Mouse (Mus musculus): Measurements from ENCODE around the gene Pwp2. TPM values are rescaled to one million over a fixed set of nuclear protein-coding genes. Genes with fewer than 3 reads are reported as not detected.

The Pwp2 gene
- polyA plus RNA-seq, 1 experiment, result 8.2 TPM

DNA sequence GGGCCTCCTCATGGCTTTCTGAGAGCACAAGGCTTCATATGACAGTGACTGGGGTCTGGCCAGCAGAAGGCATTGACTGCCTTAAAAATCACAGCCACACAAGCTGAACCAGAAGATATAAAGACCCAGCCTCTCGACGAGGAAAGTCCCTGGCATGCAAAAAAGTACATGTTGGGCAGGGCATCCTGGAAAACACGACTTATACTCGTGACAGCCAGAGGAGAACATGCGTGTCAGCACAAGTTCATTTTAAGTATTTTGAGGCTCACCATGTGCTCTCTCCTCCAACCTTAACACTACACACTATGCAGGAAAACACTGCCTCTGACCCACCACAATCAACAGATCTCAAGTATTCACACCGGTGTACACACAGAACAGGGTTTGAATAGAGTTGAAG, 39.2 kb upstream of the Pwp2 start:
- WGBS, result 88% methylated on average over 6 of the region's 6 CpGs
- Histone ChIP-seq H3K27ac (ENCODE audit: insufficient read depth, low read depth, low read length) (no peak overlapping the region), H3K4me1 (ENCODE audit: control insufficient read depth, insufficient read depth, low read length) (no peaks in the 10 kb centered on the region), H3K4me3 (ENCODE audit: insufficient read depth, low read depth, low read length) (no peak overlapping the region), H3K36me3 (ENCODE audit: control insufficient read depth, insufficient read depth, low read length) (no peaks in the 10 kb centered on the region), H3K27me3 (replicated peaks; ENCODE audit: control insufficient read depth, insufficient read depth, low read length) (no peaks in the 10 kb centered on the region)
- DNase-seq, result no peak
- TF ChIP-seq CTCF (conservative IDR thresholded peaks at IDR 0.05; ENCODE audit: insufficient read depth, insufficient read length, low read depth, low read length) (no peak), POLR2A (IDR thresholded peaks at IDR 0.05; ENCODE audit: low read depth, low read length) (no peak)

GRCm38 (mm10) chr10:78222908-78223307, 38.0 kb upstream of the Pwp2 start:
- Histone ChIP-seq H3K4me3 (ENCODE audit: insufficient read depth, low read depth, low read length) (no peak overlapping the region), H3K4me1 (ENCODE audit: control insufficient read depth, insufficient read depth, low read length) (no peaks in the 10 kb centered on the region), H3K27me3 (replicated peaks; ENCODE audit: control insufficient read depth, insufficient read depth, low read length) (no peaks in the 10 kb centered on the region), H3K36me3 (ENCODE audit: control insufficient read depth, insufficient read depth, low read length) (no peaks in the 10 kb centered on the region), H3K27ac (ENCODE audit: insufficient read depth, low read depth, low read length) (no peak overlapping the region)
- WGBS, result 73% methylated on average over 4 of the region's 4 CpGs
- TF ChIP-seq POLR2A (IDR thresholded peaks at IDR 0.05; ENCODE audit: low read depth, low read length) (no peak), CTCF (conservative IDR thresholded peaks at IDR 0.05; ENCODE audit: insufficient read depth, insufficient read length, low read depth, low read length) (no peak)
- DNase-seq, result no peak

DNA sequence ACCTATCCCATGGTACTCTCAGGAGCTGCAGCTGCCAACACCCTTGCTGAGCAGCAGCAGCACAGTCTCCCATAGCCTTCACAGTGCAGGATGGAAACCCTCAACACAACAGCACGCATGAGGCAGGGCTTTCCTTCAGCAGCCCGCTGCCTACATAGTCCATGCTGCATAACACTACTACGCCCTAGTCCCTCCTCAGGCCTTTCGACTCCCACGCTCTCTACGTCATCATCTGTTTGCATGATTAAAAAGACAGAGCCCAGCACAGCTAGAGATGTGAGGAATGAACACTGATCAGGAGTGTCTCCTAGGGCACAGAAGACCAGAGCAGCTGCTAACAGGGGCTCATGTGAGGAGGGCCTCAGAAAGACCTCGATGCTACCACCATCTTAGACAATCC, 36.4 kb upstream of the Pwp2 start:
- TF ChIP-seq CTCF (conservative IDR thresholded peaks at IDR 0.05; ENCODE audit: insufficient read depth, insufficient read length, low read depth, low read length), result no peak
- TF ChIP-seq POLR2A (IDR thresholded peaks at IDR 0.05; ENCODE audit: low read depth, low read length), result no peak
- Histone ChIP-seq H3K27me3 (replicated peaks; ENCODE audit: control insufficient read depth, insufficient read depth, low read length) (no peaks in the 10 kb centered on the region), H3K36me3 (ENCODE audit: control insufficient read depth, insufficient read depth, low read length) (no peaks in the 10 kb centered on the region; the same call in 1 of the 2 replicates), H3K27ac (ENCODE audit: insufficient read depth, low read depth, low read length) (no peak overlapping the region), H3K4me1 (ENCODE audit: control insufficient read depth, insufficient read depth, low read length) (no peaks in the 10 kb centered on the region), H3K4me3 (ENCODE audit: insufficient read depth, low read depth, low read length) (no peak overlapping the region)
- no peak for DNase-seq
- WGBS, result 87% methylated on average over 7 of the region's 7 CpGs

DNA sequence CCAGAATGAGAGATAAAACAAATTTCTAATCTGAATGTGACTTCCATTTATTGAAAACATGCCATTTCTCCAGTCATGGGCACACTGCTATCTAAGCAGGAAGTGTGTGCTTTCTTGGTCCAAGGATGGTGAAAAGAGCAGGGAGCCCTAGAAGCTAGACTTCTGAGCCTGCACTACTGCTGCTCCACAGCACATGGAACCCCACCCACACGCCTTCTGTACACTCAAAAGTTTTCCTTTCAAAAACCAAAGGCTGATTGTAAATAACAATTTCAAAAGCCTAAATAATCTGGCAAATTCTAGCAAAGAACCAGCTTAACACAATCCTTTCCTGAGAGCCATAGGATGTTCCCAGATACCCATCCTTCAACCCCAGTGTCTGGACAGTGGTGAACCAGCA, 34.6 kb upstream of the Pwp2 start:
- 100% methylated on average over 1 of the region's 1 CpGs for WGBS

DNA sequence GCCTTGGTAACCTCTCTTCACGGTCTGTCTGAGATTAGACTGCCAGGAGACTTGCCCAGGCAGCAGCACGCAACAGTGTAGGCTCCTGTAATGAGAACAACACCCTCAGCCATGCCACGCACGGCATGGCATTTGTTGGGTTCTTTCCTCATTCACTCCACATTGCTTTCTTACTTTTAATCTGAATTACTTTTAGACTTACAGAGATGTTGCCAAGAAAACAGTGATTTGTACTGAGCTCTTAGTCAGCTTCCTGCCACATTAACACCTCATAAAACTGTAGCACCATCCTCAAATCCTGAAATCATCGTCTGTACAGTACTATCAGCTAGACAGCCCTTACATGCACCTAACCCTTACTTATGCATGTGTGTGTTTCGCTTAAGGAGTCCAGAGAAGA, 33.6 kb upstream of the Pwp2 start:
- TF ChIP-seq POLR2A (IDR thresholded peaks at IDR 0.05; ENCODE audit: low read depth, low read length), result no peak
- no peak for TF ChIP-seq CTCF (conservative IDR thresholded peaks at IDR 0.05; ENCODE audit: insufficient read depth, insufficient read length, low read depth, low read length)
- no peaks in the 10 kb centered on the region for H3K4me1 ChIP-seq (ENCODE audit: control insufficient read depth, insufficient read depth, low read length)
- no peak overlapping the region for H3K27ac ChIP-seq (ENCODE audit: insufficient read depth, low read depth, low read length)
- H3K27me3 ChIP-seq (replicated peaks; ENCODE audit: control insufficient read depth, insufficient read depth, low read length), result no peaks in the 10 kb centered on the region
- no peak overlapping the region for H3K4me3 ChIP-seq (ENCODE audit: insufficient read depth, low read depth, low read length)
- WGBS, result 62% methylated on average over 6 of the region's 6 CpGs
- H3K36me3 ChIP-seq (ENCODE audit: control insufficient read depth, insufficient read depth, low read length), result no peaks in the 10 kb centered on the region; the same call in 1 of the 2 replicates
- no peak for DNase-seq

More for the DNA sequence above, 34.6 kb upstream of the Pwp2 start:
- Histone ChIP-seq H3K27ac (ENCODE audit: insufficient read depth, low read depth, low read length) (no peak overlapping the region), H3K27me3 (replicated peaks; ENCODE audit: control insufficient read depth, insufficient read depth, low read length) (no peaks in the 10 kb centered on the region), H3K36me3 (ENCODE audit: control insufficient read depth, insufficient read depth, low read length) (no peaks in the 10 kb centered on the region; the same call in 1 of the 2 replicates), H3K4me3 (ENCODE audit: insufficient read depth, low read depth, low read length) (no peak overlapping the region), H3K4me1 (ENCODE audit: control insufficient read depth, insufficient read depth, low read length) (no peaks in the 10 kb centered on the region)
- no peak for DNase-seq
- TF ChIP-seq CTCF (conservative IDR thresholded peaks at IDR 0.05; ENCODE audit: insufficient read depth, insufficient read length, low read depth, low read length) (no peak), POLR2A (IDR thresholded peaks at IDR 0.05; ENCODE audit: low read depth, low read length) (no peak)

- TF ChIP-seq CTCF (conservative IDR thresholded peaks at IDR 0.05; ENCODE audit: insufficient read depth, insufficient read length, low read depth, low read length), result no peak
- no peak for TF ChIP-seq POLR2A (IDR thresholded peaks at IDR 0.05; ENCODE audit: low read depth, low read length)
- Histone ChIP-seq H3K4me3 (ENCODE audit: insufficient read depth, low read depth, low read length) (no peak overlapping the region), H3K4me1 (ENCODE audit: control insufficient read depth, insufficient read depth, low read length) (no peaks in the 10 kb centered on the region), H3K27ac (ENCODE audit: insufficient read depth, low read depth, low read length) (no peak overlapping the region), H3K36me3 (ENCODE audit: control insufficient read depth, insufficient read depth, low read length) (no peaks in the 10 kb centered on the region; the same call in 1 of the 2 replicates), H3K27me3 (replicated peaks; ENCODE audit: control insufficient read depth, insufficient read depth, low read length) (no peaks in the 10 kb centered on the region)
- WGBS, result 72% methylated on average over 6 of the region's 6 CpGs
- no peak for DNase-seq
Observed at GRCm38 (mm10) chr10:78216376-78217083, 31.6 kb upstream of the Pwp2 start.

DNA sequence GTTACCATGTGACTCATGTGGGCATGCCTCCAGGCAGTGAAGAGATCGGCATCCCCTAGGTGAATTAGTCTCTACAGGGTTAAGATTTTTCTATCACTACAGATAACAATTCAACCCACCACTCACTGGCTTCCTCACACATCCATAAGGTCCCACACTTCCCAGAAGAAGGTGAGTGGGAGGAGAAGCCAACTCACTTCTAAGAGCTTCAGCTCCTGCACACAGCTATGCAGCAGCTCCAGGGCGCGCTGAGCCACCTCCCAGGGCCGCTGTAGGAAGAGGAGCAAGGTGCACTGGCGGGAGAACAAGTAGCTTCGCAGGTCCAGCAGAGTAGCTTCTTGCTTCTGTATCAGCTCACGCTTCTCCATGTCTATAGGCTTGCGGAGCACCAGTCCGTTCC, 29.4 kb upstream of the Pwp2 start:
- no peak for TF ChIP-seq POLR2A (IDR thresholded peaks at IDR 0.05; ENCODE audit: low read depth, low read length)
- no peak for TF ChIP-seq CTCF (conservative IDR thresholded peaks at IDR 0.05; ENCODE audit: insufficient read depth, insufficient read length, low read depth, low read length)
- Histone ChIP-seq H3K4me1 (ENCODE audit: control insufficient read depth, insufficient read depth, low read length) (no peaks in the 10 kb centered on the region), H3K27ac (ENCODE audit: insufficient read depth, low read depth, low read length) (no peak overlapping the region), H3K27me3 (replicated peaks; ENCODE audit: control insufficient read depth, insufficient read depth, low read length) (no peaks in the 10 kb centered on the region), H3K4me3 (ENCODE audit: insufficient read depth, low read depth, low read length) (no peak overlapping the region), H3K36me3 (ENCODE audit: control insufficient read depth, insufficient read depth, low read length) (no peaks in the 10 kb centered on the region; the same call in 1 of the 2 replicates)
- WGBS, result 95% methylated on average over 9 of the region's 9 CpGs
- DNase-seq, result no peak

All from kidney, adult 2 months (tissue).